ENCODE assay signal across 8 mouse cellular contexts in the genomic region with DNA sequence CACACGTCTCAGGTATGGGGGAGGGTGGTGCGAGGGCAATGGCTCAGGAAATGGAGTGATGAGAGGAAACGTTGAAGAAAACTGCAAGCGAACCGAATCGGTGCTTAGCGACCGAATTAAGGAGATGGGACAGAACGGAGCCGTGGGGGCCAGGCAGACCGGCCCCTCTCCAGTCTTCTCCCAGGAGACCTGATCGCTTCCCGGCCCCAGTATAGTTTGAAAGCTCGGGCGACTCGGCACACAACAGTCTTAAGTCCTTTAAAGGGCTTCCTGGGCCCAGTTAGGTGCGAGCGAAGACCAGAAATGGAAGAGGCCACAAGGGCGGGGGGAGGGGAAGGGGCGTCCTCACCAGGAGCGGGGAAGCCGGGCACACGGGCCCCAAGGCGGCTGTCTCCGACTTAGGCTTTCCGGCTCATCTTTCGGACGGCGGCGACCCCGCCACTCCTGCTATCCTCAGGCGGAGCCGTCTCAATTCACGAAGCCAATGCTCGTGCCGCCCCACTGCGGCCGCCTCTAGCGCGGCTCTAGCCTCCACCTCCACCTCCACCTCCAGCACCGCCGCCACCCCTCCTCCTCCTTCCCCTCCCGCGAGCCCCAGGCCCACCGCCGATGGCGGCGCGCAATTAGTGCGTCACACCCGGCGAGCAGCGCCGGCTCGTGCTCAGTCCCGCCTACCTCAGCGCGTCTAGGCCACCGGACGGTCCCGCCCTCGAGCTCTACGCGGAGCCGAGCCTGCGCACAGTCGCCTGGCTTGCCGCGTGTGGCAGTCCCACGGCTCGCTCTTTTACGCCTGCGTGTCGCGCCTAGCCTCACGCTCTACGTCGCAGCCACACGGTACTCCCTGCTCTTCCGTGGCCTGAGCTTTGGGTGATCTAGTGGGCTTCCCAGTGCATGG. TPM values are rescaled to one million over a fixed set of nuclear protein-coding genes. Genes with fewer than 3 reads are reported as not detected.
DNase-seq lines count a peak whose midpoint lies in the region; ATAC-seq and TF ChIP-seq lines count a peak whose summit lies in the region.

A gene (minus strand): TSS at position 771 of the 895 bp plus-strand sequence.

- H3K36me3 ChIP-seq in hindbrain, postnatal 0 days (ENCODE audit: insufficient read depth, low read length), result peaks cover 21% of the 10 kb centered on the region; the same call in 1 of the 2 replicates

- peak; percentile 97 for ATAC-seq in hindbrain, postnatal 0 days
- ATAC-seq in megakaryocyte, adult 5-6 weeks (ENCODE audit: poor library complexity, severe bottlenecking), result peak; percentile 91

- peak within 1 kb of the TSS; percentile 76 for H3K9ac ChIP-seq in hindbrain, postnatal 0 days (replicated peaks; ENCODE audit: low read length)

- TF ChIP-seq CTCF in gastrocnemius, adult 2 months (IDR thresholded peaks at IDR 0.05), result no peak
- no peak for TF ChIP-seq CTCF in hindbrain, postnatal 0 days (IDR thresholded peaks at IDR 0.05; ENCODE audit: low read depth)
- no peak for TF ChIP-seq CTCF in left cerebral cortex, adult 2 months (IDR thresholded peaks at IDR 0.05)

- H3K4me3 ChIP-seq in gastrocnemius, adult 2 months, result peak within 1 kb of the TSS; percentile 93
- H3K4me3 ChIP-seq in hindbrain, postnatal 0 days (ENCODE audit: low read length), result peak within 1 kb of the TSS; percentile 79
- H3K4me3 ChIP-seq in left cerebral cortex, adult 2 months, result peak within 1 kb of the TSS; percentile 91

- H3K4me2 ChIP-seq in hindbrain, postnatal 0 days (ENCODE audit: low read depth, low read length), result peak within 1 kb of the TSS; percentile 83

- H3K27me3 ChIP-seq in hindbrain, postnatal 0 days (ENCODE audit: insufficient read depth, low read length), result no peaks in the 10 kb centered on the region

- intact Hi-C loops in gastrocnemius, adult 2 months (cut with DNase I), result loop anchor here (1.0 to 5.0 kb wide), 4 partner anchors 34 to 196 kb away; a partner anchor contains a TSS
- intact Hi-C loops in left cerebral cortex, adult 2 months (cut with DNase I), result loop anchor here (1.0 to 5.0 kb wide), 7 partner anchors 9 to 219 kb away; a partner anchor contains a TSS

- under 1% methylated on average over 73 of the region's 80 CpGs for WGBS in hindbrain, postnatal 0 days

- H3K4me1 ChIP-seq in hindbrain, postnatal 0 days (ENCODE audit: insufficient read depth, low read length), result peaks cover 28% of the 10 kb centered on the region

- H3K27ac ChIP-seq in gastrocnemius, adult 2 months, result peak within 1 kb of the TSS; percentile 99
- peak within 1 kb of the TSS; percentile 84 for H3K27ac ChIP-seq in hindbrain, postnatal 0 days
- peak within 1 kb of the TSS; percentile 91 for H3K27ac ChIP-seq in left cerebral cortex, adult 2 months

- peak; percentile 99 for DNase-seq in WW6 (ENCODE audit: low read depth, low spot score)
- peak; percentile 93 to 97 for DNase-seq in cerebellum, postnatal 4 days (ENCODE audit: low spot score in 2 of 2)
- peak; percentile 99 for DNase-seq in gastrocnemius, adult 2 months
- peak; percentile 99 for DNase-seq in hindbrain, postnatal 0 days (ENCODE audit: low spot score)
- peak; percentile 98 for DNase-seq in left cerebral cortex, adult 2 months (ENCODE audit: extremely low spot score in 1 of 2, low spot score in 2 of 2)
- peak; percentile 97 for DNase-seq in right cerebral cortex, adult 2 months (ENCODE audit: low spot score in 2 of 2)
- DNase-seq in urinary bladder, postnatal 14 days (ENCODE audit: low spot score), result peak; percentile 96

- H3K9me3 ChIP-seq in hindbrain, postnatal 0 days (ENCODE audit: low read length), result no peaks in the 10 kb centered on the region

RNA-seq across cellular contexts. Expression of the gene that starts here (rescaled TPM):
- total RNA-seq in gastrocnemius, adult 2 months (2021), result 10 to 100 TPM; 25.4 to 28.1 TPM
- total RNA-seq in hindbrain, postnatal 0 days (2014; rRNA removed), result 68.6 and 90.4 TPM in 2 replicates
- polyA plus RNA-seq in hindbrain, postnatal 0 days (2015; fragmentation: Nextera tagmentation; extraction: Ambion mirVana), result 69.2 and 69.3 TPM in 2 replicates
- 100 to 1,000 TPM; 108 to 111 TPM for total RNA-seq in left cerebral cortex, adult 2 months (2021)
- 94.3 and 104 TPM in 2 replicates for total RNA-seq in megakaryocyte, adult 5-6 weeks (2015)
- 68.9 and 80.8 TPM in 2 replicates for total RNA-seq in megakaryocyte, adult 5-6 weeks (2017)

Comparison
In these comparisons a context has a peak if more than half of its experiments do, and no peak if none do; other contexts are left out.
1. Peak in every context shown above with its lines: DNase-seq, ATAC-seq, H3K4me3 ChIP-seq and H3K27ac ChIP-seq.